Comparison of ENCODE assay signal across 11 mouse cellular contexts in the genomic region with DNA sequence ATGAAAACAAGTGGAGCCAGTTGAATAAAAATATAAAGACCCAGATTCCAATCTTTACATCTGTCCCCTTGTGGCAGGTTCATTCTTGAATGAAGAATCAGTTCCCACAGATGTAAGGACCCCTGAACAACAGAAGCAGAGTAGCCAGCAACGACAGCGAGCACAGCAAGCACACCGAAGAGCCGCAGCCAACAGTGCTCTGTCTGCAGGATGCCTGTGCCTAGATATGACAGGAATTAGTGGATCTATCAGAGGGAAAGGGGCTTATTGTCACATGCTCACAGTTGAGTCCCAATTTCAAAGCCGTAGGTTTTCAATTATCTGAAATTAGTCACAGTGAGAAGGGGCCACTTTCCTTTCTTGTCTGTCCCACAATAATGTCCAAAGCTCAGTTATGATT.
A peak's percentile ranks its signal among the peaks of the same experiment; 100 is the strongest.
DNase-seq lines count a peak whose midpoint lies in the region; ATAC-seq and TF ChIP-seq lines count a peak whose summit lies in the region.
"Had no signal": no experiment of that assay in that cellular context is flagged by ENCODE, and none has a peak within 500 bp of the region (broad histone marks: within the 10 kb centered on the region; RNA-seq: fewer than 3 reads in every experiment).

No protein-coding gene starts in this region.

- peaks cover 3% of the 10 kb centered on the region; the same call in 1 of the 2 replicates for H3K9me3 ChIP-seq in heart, embryonic 14.5 days (ENCODE audit: control insufficient read depth, low read length)
- peaks cover 2% of the 10 kb centered on the region; the same call in 1 of the 2 replicates for H3K9me3 ChIP-seq in hindbrain, embryonic 16.5 days (ENCODE audit: control insufficient read depth, low read length)

- peak overlapping the region; percentile 7 to 74; a peak in 3 of 4 replicates for H3K27ac ChIP-seq in heart, embryonic 14.5 days (replicated peaks in 1 of 2; ENCODE audit: control insufficient read depth in 1 of 2, insufficient read depth in 1 of 2, low read depth in 2 of 2, low read length in 2 of 2)
- H3K27ac ChIP-seq in heart, adult 2 months: no peak overlapping the region
- H3K27ac ChIP-seq in hindbrain, embryonic 16.5 days (ENCODE audit: low read depth, low read length): no peak overlapping the region

- H3K36me3 ChIP-seq in heart, embryonic 14.5 days (ENCODE audit: control insufficient read depth, insufficient read depth, low read length): no peaks in the 10 kb centered on the region
- peaks cover 6% of the 10 kb centered on the region for H3K36me3 ChIP-seq in heart, adult 2 months (ENCODE audit: control insufficient read depth, insufficient read depth, low read length)
- H3K36me3 ChIP-seq in hindbrain, embryonic 16.5 days (ENCODE audit: control insufficient read depth, insufficient read depth, low read length): no peaks in the 10 kb centered on the region

- no peak for TF ChIP-seq EP300 in heart, adult 2 months (IDR thresholded peaks at IDR 0.05; ENCODE audit: insufficient read depth, low read depth, low read length)

- no peak for DNase-seq in heart, adult 2 months
- peak; percentile 11 for DNase-seq in retina, postnatal 1 day
- no peak for DNase-seq in retina, embryonic 14.5 days (ENCODE audit: low spot score)
- no peak for DNase-seq in cerebellum, postnatal 25 days
- no peak for DNase-seq in layer of hippocampus, postnatal 25 days (ENCODE audit: extremely low spot score in 1 of 2, low spot score in 1 of 2)
- DNase-seq: cerebellum, postnatal 14 days; lung, postnatal 4 days; right cerebral cortex, postnatal 4 days had no signal

- H3K4me1 ChIP-seq in heart, embryonic 14.5 days (ENCODE audit: control insufficient read depth in 2 of 2, insufficient read depth in 2 of 2, low read length in 2 of 2): peaks cover 4 to 20% of the 10 kb centered on the region in 2 experiments
- peaks cover 5% of the 10 kb centered on the region for H3K4me1 ChIP-seq in heart, adult 2 months (ENCODE audit: control insufficient read depth, insufficient read depth, low read length)
- peaks cover 16% of the 10 kb centered on the region for H3K4me1 ChIP-seq in hindbrain, embryonic 16.5 days (ENCODE audit: control insufficient read depth, insufficient read depth, low read depth, low read length)

- H3K79me2 ChIP-seq in heart, adult 2 months (replicated peaks; ENCODE audit: control insufficient read depth, insufficient read depth, low read length): no peaks in the 10 kb centered on the region

- H3K4me3 ChIP-seq in heart, embryonic 14.5 days (ENCODE audit: control insufficient read depth in 1 of 2, insufficient read depth in 1 of 2, low read depth in 1 of 2, low read length in 2 of 2): no peak overlapping the region
- H3K4me3 ChIP-seq in heart, adult 2 months: no peak overlapping the region
- H3K4me3 ChIP-seq in hindbrain, embryonic 16.5 days (ENCODE audit: low read length): no peak overlapping the region
- H3K4me3 ChIP-seq: erythroblast, embryonic 14.5 days had no signal

- H3K9ac ChIP-seq in heart, embryonic 14.5 days (ENCODE audit: low read length): no peak overlapping the region
- no peak overlapping the region for H3K9ac ChIP-seq in heart, adult 2 months (ENCODE audit: low read depth, low read length)
- H3K9ac ChIP-seq in hindbrain, embryonic 16.5 days (ENCODE audit: low read depth, low read length): no peak overlapping the region

- no peak for TF ChIP-seq POLR2A in heart, adult 2 months (IDR thresholded peaks at IDR 0.05; ENCODE audit: insufficient read depth, low read depth, low read length)

- intact Hi-C loops in heart, adult 2 months (cut with DNase I): no loop called here

- 41% methylated on average over 5 of the region's 5 CpGs for WGBS in heart, embryonic 14.5 days
- 73% methylated on average over 5 of the region's 5 CpGs for WGBS in heart, adult 2 months
- WGBS in hindbrain, embryonic 16.5 days: 18% methylated on average over 5 of the region's 5 CpGs

- TF ChIP-seq CTCF in heart, adult 2 months (IDR thresholded peaks at IDR 0.05): no peak

- ATAC-seq in heart, embryonic 14.5 days (ENCODE audit: insufficient number of reproducible peaks, insufficient read depth, low FRiP score, low read depth): no peak
- ATAC-seq in hindbrain, embryonic 16.5 days: peak; percentile 37; the same call in 1 of the 2 replicates

- no peaks in the 10 kb centered on the region for H3K27me3 ChIP-seq in heart, embryonic 14.5 days (ENCODE audit: control insufficient read depth, insufficient read depth, low read length)
- no peaks in the 10 kb centered on the region for H3K27me3 ChIP-seq in heart, adult 2 months (ENCODE audit: control insufficient read depth, insufficient read depth, low read length)
- no peaks in the 10 kb centered on the region for H3K27me3 ChIP-seq in hindbrain, embryonic 16.5 days (replicated peaks; ENCODE audit: control insufficient read depth, insufficient read depth, low read length)

- H3K4me2 ChIP-seq in heart, embryonic 14.5 days (ENCODE audit: low read length): no peak overlapping the region
- H3K4me2 ChIP-seq in hindbrain, embryonic 16.5 days (ENCODE audit: low read length): no peak overlapping the region

Comparison
In these comparisons a context has a peak if more than half of its experiments do, and no peak if none do; other contexts are left out.
1. H3K27ac ChIP-seq: peak in heart, embryonic 14.5 days (2 of 2); none in heart, adult 2 months (single experiment) and hindbrain, embryonic 16.5 days (single experiment).